Comparison of ENCODE assay signal across 10 mouse cellular contexts in genomic region chr2:181146976-181147545, GRCm38 (mm10). TPM values are rescaled to one million over a fixed set of nuclear protein-coding genes. Genes with fewer than 3 reads are reported as not detected.
DNase-seq lines count a peak whose midpoint lies in the region; ATAC-seq and TF ChIP-seq lines count a peak whose summit lies in the region.
"Had no signal": no experiment of that assay in that cellular context is flagged by ENCODE, and none has a peak within 500 bp of the region (broad histone marks: within the 10 kb centered on the region; RNA-seq: fewer than 3 reads in every experiment).

No protein-coding gene starts in this region.

- ATAC-seq in embryonic facial prominence, embryonic 12.5 days (ENCODE audit: insufficient number of reproducible peaks, insufficient read depth, low FRiP score, low TSS enrichment), result no peak
- no peak for ATAC-seq in forebrain, embryonic 16.5 days
- ATAC-seq in midbrain, embryonic 12.5 days (ENCODE audit: low FRiP score, low read depth), result no peak

- H3K36me3 ChIP-seq in embryonic facial prominence, embryonic 12.5 days, result no peaks in the 10 kb centered on the region
- H3K36me3 ChIP-seq in forebrain, embryonic 16.5 days (ENCODE audit: control insufficient read depth, insufficient read depth), result peaks cover 3% of the 10 kb centered on the region; the same call in 1 of the 2 replicates
- no peaks in the 10 kb centered on the region for H3K36me3 ChIP-seq in midbrain, embryonic 12.5 days

- no peaks in the 10 kb centered on the region for H3K9me3 ChIP-seq in embryonic facial prominence, embryonic 12.5 days
- no peaks in the 10 kb centered on the region for H3K9me3 ChIP-seq in forebrain, embryonic 16.5 days (ENCODE audit: control insufficient read depth, low read length)
- H3K9me3 ChIP-seq in midbrain, embryonic 12.5 days, result no peaks in the 10 kb centered on the region

- no peak overlapping the region for H3K4me3 ChIP-seq in layer of hippocampus, adult 2 months
- H3K4me3 ChIP-seq in embryonic facial prominence, embryonic 12.5 days, result peak overlapping the region; percentile 47
- H3K4me3 ChIP-seq in forebrain, embryonic 16.5 days (replicated peaks; ENCODE audit: low read length), result peak overlapping the region; percentile 54
- peak overlapping the region; percentile 48 for H3K4me3 ChIP-seq in midbrain, embryonic 12.5 days

- no peak for DNase-seq in layer of hippocampus, adult 2 months (ENCODE audit: low spot score in 2 of 2)
- no peak for DNase-seq in layer of hippocampus, postnatal 25 days (ENCODE audit: extremely low spot score in 1 of 2, low spot score in 1 of 2)
- no peak for DNase-seq in adrenal gland, adult 18-20 months (ENCODE audit: low spot score in 2 of 2)
- DNase-seq in spleen, adult 18-20 months, result no peak

- H3K27me3 ChIP-seq in embryonic facial prominence, embryonic 12.5 days, result peaks cover 56% of the 10 kb centered on the region
- H3K27me3 ChIP-seq in forebrain, embryonic 16.5 days (replicated peaks; ENCODE audit: control insufficient read depth, insufficient read depth, low read length), result no peaks in the 10 kb centered on the region; the same call in 1 of the 2 replicates
- peaks cover 57% of the 10 kb centered on the region for H3K27me3 ChIP-seq in midbrain, embryonic 12.5 days

- peaks cover 6% of the 10 kb centered on the region for H3K4me1 ChIP-seq in embryonic facial prominence, embryonic 12.5 days
- peaks cover 8% of the 10 kb centered on the region for H3K4me1 ChIP-seq in forebrain, embryonic 16.5 days (replicated peaks; ENCODE audit: control insufficient read depth, insufficient read depth, low read length)
- H3K4me1 ChIP-seq in midbrain, embryonic 12.5 days, result peaks cover 14% of the 10 kb centered on the region

- TF ChIP-seq CTCF in layer of hippocampus, adult 2 months (conservative IDR thresholded peaks at IDR 0.05), result no peak

- no peak overlapping the region for H3K9ac ChIP-seq in embryonic facial prominence, embryonic 12.5 days
- H3K9ac ChIP-seq in forebrain, embryonic 16.5 days (replicated peaks; ENCODE audit: low read depth, low read length), result no peak overlapping the region
- peak overlapping the region; percentile 50; the same call in 1 of the 2 replicates for H3K9ac ChIP-seq in midbrain, embryonic 12.5 days (replicated peaks)

- WGBS in embryonic facial prominence, embryonic 12.5 days, result 43% methylated on average over 4 of the region's 4 CpGs
- WGBS in forebrain, embryonic 16.5 days, result 48% methylated on average over 4 of the region's 4 CpGs
- 47% methylated on average over 4 of the region's 4 CpGs for WGBS in midbrain, embryonic 12.5 days

- H3K4me2 ChIP-seq in embryonic facial prominence, embryonic 12.5 days (replicated peaks), result peak overlapping the region; percentile 94
- peak overlapping the region; percentile 91 for H3K4me2 ChIP-seq in forebrain, embryonic 16.5 days (ENCODE audit: low read length)
- peak overlapping the region; percentile 92 for H3K4me2 ChIP-seq in midbrain, embryonic 12.5 days (replicated peaks)

- peak overlapping the region; percentile 64; the same call in 1 of the 2 replicates for H3K27ac ChIP-seq in layer of hippocampus, adult 2 months
- H3K27ac ChIP-seq in embryonic facial prominence, embryonic 12.5 days, result no peak overlapping the region
- no peak overlapping the region for H3K27ac ChIP-seq in forebrain, embryonic 16.5 days (ENCODE audit: low read length)
- no peak overlapping the region for H3K27ac ChIP-seq in midbrain, embryonic 12.5 days (replicated peaks)

RNA-seq across cellular contexts. Expression of gene Eef1a2, which starts 9.8 kb away (rescaled TPM):
- 1,000 to 10,000 TPM; 1,145 to 1,175 TPM for total RNA-seq in layer of hippocampus, adult 2 months (2021)
- 1,000 to 10,000 TPM; 1,080 to 1,201 TPM for total RNA-seq in layer of hippocampus, postnatal 25 days (2021)
- polyA plus RNA-seq in embryonic facial prominence, embryonic 12.5 days (2016; fragmentation: Nextera tagmentation; extraction: Ambion mirVana), result 0.22 and 0.42 TPM in 2 replicates
- polyA plus RNA-seq in forebrain, embryonic 16.5 days (2015; fragmentation: Nextera tagmentation; extraction: Ambion mirVana), result 5.7 and 6.0 TPM in 2 replicates
- polyA plus RNA-seq in midbrain, embryonic 12.5 days (2016; fragmentation: Nextera tagmentation; extraction: Ambion mirVana), result 1.4 and 1.6 TPM in 2 replicates
- 10 to 100 TPM; 55.1 to 71.0 TPM for total RNA-seq in adrenal gland, adult 18-20 months (2021)

RNA-seq across cellular contexts. Expression of gene Kcnq2, which starts 12.0 kb away (rescaled TPM):
- 100 to 1,000 TPM; 327 to 335 TPM for total RNA-seq in layer of hippocampus, adult 2 months (2021)
- 100 to 1,000 TPM; 277 to 291 TPM for total RNA-seq in layer of hippocampus, postnatal 25 days (2021)
- 2.8 and 4.9 TPM in 2 replicates for polyA plus RNA-seq in embryonic facial prominence, embryonic 12.5 days (2016; fragmentation: Nextera tagmentation; extraction: Ambion mirVana)
- 45.5 and 54.9 TPM in 2 replicates for polyA plus RNA-seq in forebrain, embryonic 16.5 days (2015; fragmentation: Nextera tagmentation; extraction: Ambion mirVana)
- 30.7 and 34.3 TPM in 2 replicates for polyA plus RNA-seq in midbrain, embryonic 12.5 days (2016; fragmentation: Nextera tagmentation; extraction: Ambion mirVana)
- total RNA-seq in adrenal gland, adult 18-20 months (2021), result 1 to 10 TPM; 5.2 to 7.3 TPM
- total RNA-seq: gastrocnemius, postnatal 36 days had no signal
- polyA plus RNA-seq: spleen, adult 2 months had no signal

RNA-seq across cellular contexts. Expression of gene Ppdpf, which starts 40.0 kb away (rescaled TPM):
- total RNA-seq in layer of hippocampus, adult 2 months (2021), result 10 to 100 TPM; 85.4 to 90.2 TPM
- 100 to 1,000 TPM; 110 to 113 TPM for total RNA-seq in layer of hippocampus, postnatal 25 days (2021)
- 458 and 495 TPM in 2 replicates for polyA plus RNA-seq in embryonic facial prominence, embryonic 12.5 days (2016; fragmentation: Nextera tagmentation; extraction: Ambion mirVana)
- polyA plus RNA-seq in forebrain, embryonic 16.5 days (2015; fragmentation: Nextera tagmentation; extraction: Ambion mirVana), result 433 and 453 TPM in 2 replicates
- 423 and 462 TPM in 2 replicates for polyA plus RNA-seq in midbrain, embryonic 12.5 days (2016; fragmentation: Nextera tagmentation; extraction: Ambion mirVana)
- total RNA-seq in adrenal gland, adult 18-20 months (2021), result 10 to 100 TPM; 69.8 to 94.9 TPM

RNA-seq across cellular contexts. Expression of gene Ptk6, which starts 55.5 kb away (rescaled TPM):
- total RNA-seq in layer of hippocampus, adult 2 months (2021), result under 1 TPM in 1 of 2 experiments, not detected in 1; 0.10 TPM
- not detected for total RNA-seq in layer of hippocampus, postnatal 25 days (2021)
- polyA plus RNA-seq in embryonic facial prominence, embryonic 12.5 days (2016; fragmentation: Nextera tagmentation; extraction: Ambion mirVana), result not detected in 2 replicates
- not detected in 2 replicates for polyA plus RNA-seq in forebrain, embryonic 16.5 days (2015; fragmentation: Nextera tagmentation; extraction: Ambion mirVana)
- polyA plus RNA-seq in midbrain, embryonic 12.5 days (2016; fragmentation: Nextera tagmentation; extraction: Ambion mirVana), result not detected in 2 replicates
- not detected for total RNA-seq in adrenal gland, adult 18-20 months (2021)
- total RNA-seq: gastrocnemius, postnatal 36 days; left cerebral cortex, adult 18-20 months had no signal

Comparison
In these comparisons a context has a peak if more than half of its experiments do, and no peak if none do; other contexts are left out.
1. RNA of gene Eef1a2, which starts 9.8 kb away (total RNA-seq): 1,080 to 1,201 TPM in layer of hippocampus, postnatal 25 days and 1,145 to 1,175 TPM in layer of hippocampus, adult 2 months; 55.1 to 71.0 TPM in adrenal gland, adult 18-20 months; every median in the first group is over 10 times any median in the second.
2. RNA of gene Kcnq2, which starts 12.0 kb away (total RNA-seq): 327 to 335 TPM in layer of hippocampus, adult 2 months and 277 to 291 TPM in layer of hippocampus, postnatal 25 days; 5.2 to 7.3 TPM in adrenal gland, adult 18-20 months; every median in the first group is over 10 times any median in the second.
3. Peak in every context shown above with its lines, with median percentiles within 50 percentile points of each other: H3K4me2 ChIP-seq.